Comparison of ENCODE assay signal across 8 mouse cellular contexts in the genomic region with DNA sequence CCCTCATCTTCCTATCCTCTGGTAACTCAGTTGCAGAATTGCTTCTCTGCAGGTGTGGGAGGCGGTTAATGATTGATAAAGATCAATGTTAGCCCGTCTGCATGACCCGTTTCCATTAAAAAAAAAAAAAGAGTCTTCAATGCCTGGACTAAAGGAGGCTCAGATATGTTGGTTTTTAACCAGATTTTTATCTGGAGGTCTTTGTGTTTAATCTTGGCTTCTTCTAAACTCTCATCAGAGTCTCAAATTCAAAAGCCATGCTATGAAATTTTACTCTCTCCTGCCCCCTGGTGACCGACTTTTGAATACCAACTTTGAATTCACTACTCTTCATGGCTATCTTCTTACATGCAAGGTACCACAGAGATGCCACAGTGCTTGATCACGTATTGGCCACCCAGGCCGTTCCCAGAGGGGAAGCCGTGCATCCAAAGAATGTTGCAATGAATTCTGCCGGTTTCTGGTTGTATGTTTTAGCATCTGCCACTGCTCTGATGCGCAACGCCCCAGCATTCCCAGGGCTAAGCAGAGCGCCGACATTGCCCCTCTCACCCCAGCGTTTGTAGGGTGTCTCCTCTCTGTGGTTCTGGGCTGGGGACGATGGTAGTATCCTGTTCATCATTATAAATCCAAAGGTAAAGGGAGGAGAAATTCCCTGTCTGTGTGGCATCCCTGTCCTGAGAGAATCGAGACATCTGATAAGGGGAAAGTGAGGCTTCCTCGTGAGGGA.
DNase-seq lines count a peak whose midpoint lies in the region; ATAC-seq and TF ChIP-seq lines count a peak whose summit lies in the region.

No protein-coding gene starts in this region.

- H3K4me1 ChIP-seq in midbrain, embryonic 11.5 days (ENCODE audit: control insufficient read depth, insufficient read depth, low read length) = no peaks in the 10 kb centered on the region
- H3K4me1 ChIP-seq in midbrain, embryonic 13.5 days (replicated peaks) = no peaks in the 10 kb centered on the region
- no peaks in the 10 kb centered on the region for H3K4me1 ChIP-seq in hindbrain, postnatal 0 days (ENCODE audit: insufficient read depth, low read length)

- intact Hi-C loops in left cerebral cortex, postnatal 4 days (cut with DNase I) = loop anchor here (2.0 kb wide), 1 partner anchor 61 kb away; no protein-coding TSS in a partner anchor

- WGBS in midbrain, embryonic 11.5 days = 72% methylated on average over 16 of the region's 16 CpGs
- WGBS in midbrain, embryonic 13.5 days = 70% methylated on average over 16 of the region's 16 CpGs
- WGBS in hindbrain, postnatal 0 days = 65% methylated on average over 16 of the region's 16 CpGs

- H3K4me2 ChIP-seq in midbrain, embryonic 11.5 days = no peak overlapping the region
- no peak overlapping the region for H3K4me2 ChIP-seq in midbrain, embryonic 13.5 days (replicated peaks)
- H3K4me2 ChIP-seq in hindbrain, postnatal 0 days (ENCODE audit: low read depth, low read length) = no peak overlapping the region

- peak; percentile 99 for DNase-seq in midbrain, embryonic 11.5 days (ENCODE audit: low spot score, missing footprints)
- peak; percentile 66 for DNase-seq in R1 (ENCODE audit: low read depth, low spot score)
- peak; percentile 83 for DNase-seq in hindbrain, postnatal 0 days (ENCODE audit: low spot score)
- DNase-seq in left cerebral cortex, postnatal 4 days = peak; percentile 64
- peak; percentile 86 to 89 for DNase-seq in right cerebral cortex, adult 2 months (ENCODE audit: low spot score in 2 of 2)

- H3K27ac ChIP-seq in midbrain, embryonic 11.5 days (ENCODE audit: low read depth, low read length) = no peak overlapping the region
- H3K27ac ChIP-seq in midbrain, embryonic 13.5 days = no peak overlapping the region
- H3K27ac ChIP-seq in hindbrain, postnatal 0 days = no peak overlapping the region

- H3K36me3 ChIP-seq in midbrain, embryonic 11.5 days (ENCODE audit: control insufficient read depth, insufficient read depth, low read length) = no peaks in the 10 kb centered on the region
- no peaks in the 10 kb centered on the region for H3K36me3 ChIP-seq in midbrain, embryonic 13.5 days
- no peaks in the 10 kb centered on the region for H3K36me3 ChIP-seq in hindbrain, postnatal 0 days (ENCODE audit: insufficient read depth, low read length)

- TF ChIP-seq CTCF in hindbrain, postnatal 0 days (IDR thresholded peaks at IDR 0.05; ENCODE audit: low read depth) = peak; percentile 73

- H3K9ac ChIP-seq in midbrain, embryonic 11.5 days (ENCODE audit: low read length) = no peak overlapping the region
- no peak overlapping the region for H3K9ac ChIP-seq in midbrain, embryonic 13.5 days (replicated peaks)
- no peak overlapping the region for H3K9ac ChIP-seq in hindbrain, postnatal 0 days (replicated peaks; ENCODE audit: low read length)

- no peak overlapping the region for H3K4me3 ChIP-seq in midbrain, embryonic 11.5 days (ENCODE audit: low read depth, low read length)
- H3K4me3 ChIP-seq in midbrain, embryonic 13.5 days (replicated peaks) = no peak overlapping the region
- H3K4me3 ChIP-seq in hindbrain, postnatal 0 days (ENCODE audit: low read length) = no peak overlapping the region

- ATAC-seq in midbrain, embryonic 11.5 days (ENCODE audit: low FRiP score) = no peak
- no peak for ATAC-seq in midbrain, embryonic 13.5 days
- peak; percentile 43; the same call in 1 of the 2 replicates for ATAC-seq in common myeloid progenitor, adult 5-6 weeks (replicated peaks; ENCODE audit: low read depth, poor library complexity, severe bottlenecking)
- ATAC-seq in hindbrain, postnatal 0 days = no peak
- ATAC-seq in erythroid progenitor cell, adult 5-6 weeks (replicated peaks; ENCODE audit: low FRiP score, poor library complexity, severe bottlenecking) = no peak

- H3K9me3 ChIP-seq in midbrain, embryonic 11.5 days (ENCODE audit: control insufficient read depth, low read length) = no peaks in the 10 kb centered on the region
- H3K9me3 ChIP-seq in midbrain, embryonic 13.5 days = no peaks in the 10 kb centered on the region
- no peaks in the 10 kb centered on the region for H3K9me3 ChIP-seq in hindbrain, postnatal 0 days (ENCODE audit: low read length)

- H3K27me3 ChIP-seq in midbrain, embryonic 11.5 days (ENCODE audit: control insufficient read depth, insufficient read depth, low read length) = no peaks in the 10 kb centered on the region
- no peaks in the 10 kb centered on the region for H3K27me3 ChIP-seq in midbrain, embryonic 13.5 days
- no peaks in the 10 kb centered on the region for H3K27me3 ChIP-seq in hindbrain, postnatal 0 days (ENCODE audit: insufficient read depth, low read length)
